Mouse (Mus musculus): Measurements from ENCODE around the gene Olfr527. TPM values are rescaled to one million over a fixed set of nuclear protein-coding genes. Genes with fewer than 3 reads are reported as not detected.

Gene Olfr527
- not detected in 2 replicates for total RNA-seq (2012; rRNA removed)
- total RNA-seq (2014; rRNA removed) = not detected in 2 replicates
- not detected in 2 replicates for polyA plus RNA-seq (2012; ENCODE audit: insufficient read length, low read depth)

- no peak for DNase-seq (ENCODE audit: extremely low read depth)
These were observed at the start of gene Olfr527 for GRCm38 (mm10) chr7:140333717-140334116. Gene Olfr527 (plus strand): TSS chr7:140334017.

GRCm38 (mm10) chr7:140295746-140296145 lies 38.1 kb upstream of the Olfr527 start:
- in situ Hi-C loops (cut with MboI; ENCODE audit: low pct_ligation_motif_present, low pct_unique_long_range_greater_than_20kb, low sequenced_read_pairs) (no loop called here), dilution Hi-C loops (cut with MboI; ENCODE audit: extremely low pct_ligation_motif_present, extremely low pct_unique_long_range_greater_than_20kb, low sequenced_read_pairs) (no loop called here)
- no peak for DNase-seq (ENCODE audit: extremely low read depth)
- Histone ChIP-seq H3K4me3 (replicated peaks in 1 of 3; ENCODE audit: low read depth in 2 of 3, low read length in 2 of 3, poor library complexity in 1 of 3) (no peak overlapping the region), H3K9me3 (replicated peaks; ENCODE audit: low read length) (no peaks in the 10 kb centered on the region), H3K4me1 (ENCODE audit: control insufficient read depth in 1 of 2, insufficient read depth in 2 of 2) (no peaks in the 10 kb centered on the region), H3K79me2 (replicated peaks; ENCODE audit: control insufficient read depth, extremely low read depth, insufficient read depth, poor library complexity, severe bottlenecking) (no peaks in the 10 kb centered on the region), H3K27me3 (replicated peaks) (peaks cover 61% of the 10 kb centered on the region), H3K9ac (ENCODE audit: insufficient read depth, low read depth) (no peak overlapping the region), H3K4me2 (ENCODE audit: insufficient read depth, low read depth, poor library complexity, severe bottlenecking) (no peak overlapping the region), H3K36me3 (replicated peaks in 1 of 2; ENCODE audit: control insufficient read depth in 1 of 2, insufficient read depth in 1 of 2, low read length in 1 of 2) (no peaks in the 10 kb centered on the region), H3K27ac (ENCODE audit: insufficient read depth, low read depth) (no peak overlapping the region)
- no peak for TF ChIP-seq KAT2A (IDR thresholded peaks at IDR 0.05; ENCODE audit: insufficient replicate concordance, low read length)
- no peak for TF ChIP-seq SMC3 (IDR thresholded peaks at IDR 0.05; ENCODE audit: low read depth, low read length)
- TF ChIP-seq ZC3H11A (IDR thresholded peaks at IDR 0.05; ENCODE audit: low read depth, low read length) = no peak
- TF ChIP-seq TBP (conservative IDR thresholded peaks at IDR 0.05; ENCODE audit: low read depth, low read length) = no peak
- TF ChIP-seq PAX5 (IDR thresholded peaks at IDR 0.05; ENCODE audit: low read length) = no peak
- no peak for TF ChIP-seq SIN3A (IDR thresholded peaks at IDR 0.05; ENCODE audit: low read length)
- no peak for TF ChIP-seq MEF2A (IDR thresholded peaks at IDR 0.05; ENCODE audit: borderline replicate concordance, low read depth, low read length)
- no peak for TF ChIP-seq USF1 (IDR thresholded peaks at IDR 0.05; ENCODE audit: low read depth, low read length)
- TF ChIP-seq MXI1 (IDR thresholded peaks at IDR 0.05; ENCODE audit: low read depth, low read length) = no peak
- no peak for TF ChIP-seq CHD2 (IDR thresholded peaks at IDR 0.05; ENCODE audit: low read length)
- no peak for TF ChIP-seq NRF1 (IDR thresholded peaks at IDR 0.05; ENCODE audit: low read depth, low read length)
- no peak for TF ChIP-seq MYC (IDR thresholded peaks at IDR 0.05; ENCODE audit: low read depth, low read length)
- no peak for TF ChIP-seq HCFC1 (IDR thresholded peaks at IDR 0.05; ENCODE audit: low read depth, low read length)
- no peak for TF ChIP-seq MAX (IDR thresholded peaks at IDR 0.05; ENCODE audit: low read length)
- TF ChIP-seq JUN (IDR thresholded peaks at IDR 0.05; ENCODE audit: insufficient read depth, low read depth, low read length) = no peak
- TF ChIP-seq ZNF384 (IDR thresholded peaks at IDR 0.05; ENCODE audit: low read depth, low read length) = no peak
- no peak for TF ChIP-seq JUND (conservative IDR thresholded peaks at IDR 0.05; ENCODE audit: low read depth, low read length)
- TF ChIP-seq POLR2A (IDR thresholded peaks at IDR 0.05; ENCODE audit: low read depth, low read length) = no peak
- no peak for TF ChIP-seq CHD1 (IDR thresholded peaks at IDR 0.05; ENCODE audit: low read depth, low read length)
- no peak for TF ChIP-seq TCF12 (IDR thresholded peaks at IDR 0.05; ENCODE audit: low read depth, low read length)

More at GRCm38 (mm10) chr7:140333717-140334116, at the start of gene Olfr527:
- H3K27me3 ChIP-seq (replicated peaks) = peaks cover 68% of the 10 kb centered on the region
- no peak within 1 kb of the TSS for H3K9ac ChIP-seq (ENCODE audit: insufficient read depth, low read depth)
- no peaks in the 10 kb centered on the region for H3K4me1 ChIP-seq (ENCODE audit: control insufficient read depth in 1 of 2, insufficient read depth in 2 of 2)
- no peak for TF ChIP-seq E2F4 (IDR thresholded peaks at IDR 0.05; ENCODE audit: insufficient replicate concordance, low read depth, low read length)
- no peak for TF ChIP-seq EP300 (IDR thresholded peaks at IDR 0.05; ENCODE audit: low read length)
- dilution Hi-C loops (cut with MboI; ENCODE audit: extremely low pct_ligation_motif_present, extremely low pct_unique_long_range_greater_than_20kb, low sequenced_read_pairs) (no loop called here), in situ Hi-C loops (cut with MboI; ENCODE audit: low pct_ligation_motif_present, low pct_unique_long_range_greater_than_20kb, low sequenced_read_pairs) (no loop called here)
- no peak within 1 kb of the TSS for H3K4me3 ChIP-seq (replicated peaks in 1 of 3; ENCODE audit: low read depth in 2 of 3, low read length in 2 of 3, poor library complexity in 1 of 3)
- H3K79me2 ChIP-seq (replicated peaks; ENCODE audit: control insufficient read depth, extremely low read depth, insufficient read depth, poor library complexity, severe bottlenecking) = no peaks in the 10 kb centered on the region
- no peaks in the 10 kb centered on the region for H3K36me3 ChIP-seq (replicated peaks in 1 of 2; ENCODE audit: control insufficient read depth in 1 of 2, insufficient read depth in 1 of 2, low read length in 1 of 2)
- H3K9me3 ChIP-seq (replicated peaks; ENCODE audit: low read length) = no peaks in the 10 kb centered on the region
- no peak within 1 kb of the TSS for H3K27ac ChIP-seq (ENCODE audit: insufficient read depth, low read depth)
- no peak within 1 kb of the TSS for H3K4me2 ChIP-seq (ENCODE audit: insufficient read depth, low read depth, poor library complexity, severe bottlenecking)
